10 mouse cellular contexts compared by ENCODE assay signal in the genomic region with DNA sequence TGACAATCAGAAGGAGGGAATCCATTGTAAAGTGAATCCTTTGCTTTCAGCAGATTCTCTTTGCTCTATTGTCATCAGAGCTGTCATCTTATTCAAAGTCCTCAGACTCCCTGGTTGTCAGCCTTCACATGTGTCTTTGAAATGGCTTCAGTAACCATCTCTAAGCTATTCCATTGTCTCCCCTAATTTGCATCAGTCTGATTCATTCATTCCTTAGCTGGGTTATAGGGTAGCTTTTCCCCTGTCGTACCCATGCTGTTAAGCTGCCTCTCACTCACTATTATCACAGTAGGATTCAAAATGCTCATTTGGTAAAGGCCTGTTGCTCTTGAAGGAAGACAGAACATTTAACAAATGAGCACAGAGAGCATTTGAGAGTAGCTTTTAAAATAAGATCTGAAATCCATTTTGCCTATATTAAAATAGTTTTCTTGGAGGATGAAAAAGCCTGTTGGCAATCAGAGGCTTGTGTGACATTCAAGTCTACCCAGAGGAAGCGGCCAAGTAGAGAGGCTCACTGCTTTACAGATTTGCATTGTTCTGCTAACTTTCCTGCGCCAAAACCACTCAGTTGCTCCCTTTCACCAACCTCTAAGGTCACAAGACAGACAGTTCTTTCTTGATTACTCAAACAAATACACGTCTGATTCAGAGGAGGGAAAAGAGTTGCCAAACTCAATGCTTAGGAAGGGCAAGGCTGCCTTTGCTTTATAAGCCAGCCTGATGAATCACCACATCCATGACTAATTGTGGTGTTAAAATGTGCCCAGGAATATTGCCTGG.
DNase-seq lines count a peak whose midpoint lies in the region; ATAC-seq and TF ChIP-seq lines count a peak whose summit lies in the region.
"Had no signal": no experiment of that assay in that cellular context is flagged by ENCODE, and none has a peak within 500 bp of the region (broad histone marks: within the 10 kb centered on the region; RNA-seq: fewer than 3 reads in every experiment).

No protein-coding gene starts in this region.

- no peaks in the 10 kb centered on the region for H3K27me3 ChIP-seq in hindbrain, postnatal 0 days (ENCODE audit: insufficient read depth, low read length)
- no peaks in the 10 kb centered on the region for H3K27me3 ChIP-seq in kidney, adult 2 months (replicated peaks; ENCODE audit: control insufficient read depth, insufficient read depth, low read length)
- H3K27me3 ChIP-seq: embryonic facial prominence, embryonic 13.5 days; limb, embryonic 13.5 days had no signal

- no peak for TF ChIP-seq POLR2A in kidney, adult 2 months (IDR thresholded peaks at IDR 0.05; ENCODE audit: low read depth, low read length)

- H3K27ac ChIP-seq in hindbrain, postnatal 0 days, result no peak overlapping the region
- no peak overlapping the region for H3K27ac ChIP-seq in kidney, adult 2 months (ENCODE audit: insufficient read depth, low read depth, low read length)
- H3K27ac ChIP-seq: embryonic facial prominence, embryonic 13.5 days; limb, embryonic 13.5 days had no signal

- 18% methylated on average over 4 of the region's 4 CpGs for WGBS in hindbrain, postnatal 0 days
- 72% methylated on average over 4 of the region's 4 CpGs for WGBS in kidney, adult 2 months

- H3K4me2 ChIP-seq in hindbrain, postnatal 0 days (ENCODE audit: low read depth, low read length), result no peak overlapping the region
- H3K4me2 ChIP-seq: embryonic facial prominence, embryonic 13.5 days; limb, embryonic 13.5 days had no signal

- peak; percentile 28 for DNase-seq in lung, postnatal 36 days
- no peak for DNase-seq in lung, postnatal 14 days
- peak; percentile 82 for DNase-seq in brain, adult 2 months (ENCODE audit: low read depth, low spot score)
- DNase-seq in hindbrain, postnatal 0 days (ENCODE audit: low spot score), result peak; percentile 42
- peak; percentile 14 for DNase-seq in skeletal muscle tissue, adult 2 months (ENCODE audit: low read depth, low spot score)
- no peak for DNase-seq in thymus, postnatal 14 days
- no peak for DNase-seq in kidney, adult 2 months

- H3K9me3 ChIP-seq in hindbrain, postnatal 0 days (ENCODE audit: low read length), result no peaks in the 10 kb centered on the region
- H3K9me3 ChIP-seq: embryonic facial prominence, embryonic 13.5 days; limb, embryonic 13.5 days had no signal

- no peaks in the 10 kb centered on the region for H3K4me1 ChIP-seq in hindbrain, postnatal 0 days (ENCODE audit: insufficient read depth, low read length)
- H3K4me1 ChIP-seq in kidney, adult 2 months (ENCODE audit: control insufficient read depth, insufficient read depth, low read length), result no peaks in the 10 kb centered on the region
- H3K4me1 ChIP-seq: limb, embryonic 13.5 days had no signal

- H3K9ac ChIP-seq in hindbrain, postnatal 0 days (replicated peaks; ENCODE audit: low read length), result no peak overlapping the region
- H3K9ac ChIP-seq: embryonic facial prominence, embryonic 13.5 days; limb, embryonic 13.5 days had no signal

- no peaks in the 10 kb centered on the region for H3K36me3 ChIP-seq in hindbrain, postnatal 0 days (ENCODE audit: insufficient read depth, low read length)
- no peaks in the 10 kb centered on the region for H3K36me3 ChIP-seq in kidney, adult 2 months (ENCODE audit: control insufficient read depth, insufficient read depth, low read length)
- H3K36me3 ChIP-seq: embryonic facial prominence, embryonic 13.5 days; limb, embryonic 13.5 days had no signal

- ATAC-seq in hindbrain, postnatal 0 days, result peak; percentile 70; the same call in 1 of the 2 replicates
- no peak for ATAC-seq in activated CD4-positive, CD25-positive, alpha-beta regulatory T cell, adult 4 months

- H3K4me3 ChIP-seq in hindbrain, postnatal 0 days (ENCODE audit: low read length), result no peak overlapping the region
- no peak overlapping the region for H3K4me3 ChIP-seq in kidney, adult 2 months (ENCODE audit: insufficient read depth, low read depth, low read length)
- H3K4me3 ChIP-seq: embryonic facial prominence, embryonic 13.5 days; limb, embryonic 13.5 days had no signal

- TF ChIP-seq CTCF in hindbrain, postnatal 0 days (IDR thresholded peaks at IDR 0.05; ENCODE audit: low read depth), result no peak
- no peak for TF ChIP-seq CTCF in kidney, adult 2 months (conservative IDR thresholded peaks at IDR 0.05; ENCODE audit: insufficient read depth, insufficient read length, low read depth, low read length)

Comparison
In these comparisons a context has a peak if more than half of its experiments do, and no peak if none do; other contexts are left out.
1. DNase-seq: peak in lung, postnatal 36 days (single experiment), brain, adult 2 months (single experiment), hindbrain, postnatal 0 days (single experiment) and skeletal muscle tissue, adult 2 months (single experiment); none in lung, postnatal 14 days (single experiment), thymus, postnatal 14 days (single experiment) and kidney, adult 2 months (single experiment).